Mouse (Mus musculus): ENCODE data around the gene Pou6f1. TPM values are rescaled to one million over a fixed set of nuclear protein-coding genes. Genes with fewer than 3 reads are reported as not detected.

Pou6f1 gene
- polyA plus RNA-seq, 1 experiment from 2014 or later: 8.3 TPM

DNA sequence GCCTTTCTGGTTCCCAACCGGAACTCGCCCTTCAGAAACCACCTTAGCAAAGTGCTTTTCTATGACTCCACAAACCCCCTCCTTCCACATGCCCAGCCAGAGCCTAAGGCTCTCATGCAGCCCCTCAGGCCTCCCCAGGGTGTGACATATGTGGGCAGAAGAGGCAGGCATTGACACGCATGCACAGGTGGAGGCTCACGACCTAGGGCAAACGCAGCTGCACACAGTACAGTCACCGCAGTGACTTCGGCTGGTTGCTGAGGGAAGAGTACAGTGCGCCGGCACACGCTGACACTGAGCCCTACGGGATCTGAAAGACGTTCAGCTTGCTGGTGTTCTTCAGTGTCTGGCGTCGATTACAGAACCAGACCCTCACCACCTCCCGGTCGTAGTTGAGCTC, 21.8 kb downstream of the Pou6f1 start:
- Histone ChIP-seq H3K9ac (ENCODE audit: low read depth, low read length) (no peak overlapping the region), H3K27ac (replicated peaks; ENCODE audit: low read depth, low read length) (no peak overlapping the region), H3K4me1 (ENCODE audit: control insufficient read depth, insufficient read depth, low read length) (peaks cover 9% of the 10 kb centered on the region), H3K36me3 (ENCODE audit: control insufficient read depth, insufficient read depth, low read length) (peaks cover 23% of the 10 kb centered on the region; the same call in 1 of the 2 replicates), H3K4me3 (ENCODE audit: low read depth, low read length) (no peak overlapping the region), H3K4me2 (ENCODE audit: low read depth, low read length) (no peak overlapping the region), H3K9me3 (ENCODE audit: control insufficient read depth, low read length) (no peaks in the 10 kb centered on the region), H3K27me3 (replicated peaks; ENCODE audit: control insufficient read depth, insufficient read depth, low read length) (no peaks in the 10 kb centered on the region)
- peak; percentile 37 for DNase-seq (ENCODE audit: low spot score)
- WGBS: 70% methylated on average over 15 of the region's 16 CpGs
- ATAC-seq (ENCODE audit: low read depth): no peak

DNA sequence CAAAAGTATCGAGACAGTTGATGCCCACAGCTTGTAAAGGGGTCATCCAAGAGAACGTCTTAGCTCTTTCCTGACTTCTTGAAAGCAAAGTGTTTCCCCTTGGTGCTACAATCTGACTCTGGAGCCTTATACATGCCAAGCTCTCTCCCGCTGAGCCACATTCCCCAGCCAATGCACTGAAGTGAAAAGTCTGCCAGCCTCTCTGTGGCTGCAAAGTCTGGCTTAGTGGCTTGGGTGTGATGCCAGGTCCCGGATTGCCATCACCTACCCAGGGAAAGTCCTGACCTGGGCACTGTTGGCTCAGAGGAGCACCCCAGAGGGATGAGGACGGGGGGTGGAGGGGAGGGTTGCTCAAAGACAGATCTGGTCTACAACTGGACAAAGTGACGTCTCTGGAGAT, 23.0 kb downstream of the Pou6f1 start:
- H3K9ac ChIP-seq (ENCODE audit: low read depth, low read length): no peak overlapping the region
- no peaks in the 10 kb centered on the region for H3K9me3 ChIP-seq (ENCODE audit: control insufficient read depth, low read length)
- H3K27me3 ChIP-seq (replicated peaks; ENCODE audit: control insufficient read depth, insufficient read depth, low read length): no peaks in the 10 kb centered on the region
- no peak overlapping the region for H3K4me3 ChIP-seq (ENCODE audit: low read depth, low read length)
- no peak overlapping the region for H3K27ac ChIP-seq (replicated peaks; ENCODE audit: low read depth, low read length)
- H3K36me3 ChIP-seq (ENCODE audit: control insufficient read depth, insufficient read depth, low read length): peaks cover 17% of the 10 kb centered on the region; the same call in 1 of the 2 replicates
- H3K4me2 ChIP-seq (ENCODE audit: low read depth, low read length): no peak overlapping the region
- ATAC-seq (ENCODE audit: low read depth): no peak
- WGBS: 83% methylated on average over 6 of the region's 6 CpGs
- DNase-seq (ENCODE audit: low spot score): no peak
- H3K4me1 ChIP-seq (ENCODE audit: control insufficient read depth, insufficient read depth, low read length): peaks cover 9% of the 10 kb centered on the region

DNA sequence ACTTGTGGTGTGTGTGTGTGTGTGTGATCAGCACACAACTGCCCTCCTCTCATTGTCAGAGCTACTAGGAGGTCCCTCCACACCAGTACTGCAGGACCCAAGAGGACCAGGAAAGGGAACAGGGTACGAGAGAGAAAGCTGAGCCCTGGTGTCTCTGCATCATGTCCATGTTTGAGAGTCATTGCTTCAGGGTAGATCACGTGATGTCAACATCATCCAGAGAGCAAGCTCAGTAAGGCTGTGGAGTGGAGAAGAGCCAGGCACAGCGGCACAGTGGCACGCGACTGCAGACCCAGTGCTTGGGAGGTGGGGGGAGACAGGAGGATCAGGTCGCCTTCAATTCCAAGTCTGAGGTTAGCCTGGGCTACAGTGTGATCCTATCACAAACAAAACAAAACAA, 23.4 kb downstream of the Pou6f1 start:
- Histone ChIP-seq H3K27me3 (replicated peaks; ENCODE audit: control insufficient read depth, insufficient read depth, low read length) (no peaks in the 10 kb centered on the region), H3K9ac (ENCODE audit: low read depth, low read length) (no peak overlapping the region), H3K36me3 (ENCODE audit: control insufficient read depth, insufficient read depth, low read length) (peaks cover 17% of the 10 kb centered on the region; the same call in 1 of the 2 replicates), H3K4me3 (ENCODE audit: low read depth, low read length) (no peak overlapping the region), H3K4me2 (ENCODE audit: low read depth, low read length) (no peak overlapping the region), H3K27ac (replicated peaks; ENCODE audit: low read depth, low read length) (no peak overlapping the region), H3K9me3 (ENCODE audit: control insufficient read depth, low read length) (no peaks in the 10 kb centered on the region), H3K4me1 (ENCODE audit: control insufficient read depth, insufficient read depth, low read length) (peaks cover 9% of the 10 kb centered on the region)
- ATAC-seq (ENCODE audit: low read depth) (no peak), DNase-seq (ENCODE audit: low spot score) (no peak)
- WGBS: 84% methylated on average over 6 of the region's 6 CpGs

DNA sequence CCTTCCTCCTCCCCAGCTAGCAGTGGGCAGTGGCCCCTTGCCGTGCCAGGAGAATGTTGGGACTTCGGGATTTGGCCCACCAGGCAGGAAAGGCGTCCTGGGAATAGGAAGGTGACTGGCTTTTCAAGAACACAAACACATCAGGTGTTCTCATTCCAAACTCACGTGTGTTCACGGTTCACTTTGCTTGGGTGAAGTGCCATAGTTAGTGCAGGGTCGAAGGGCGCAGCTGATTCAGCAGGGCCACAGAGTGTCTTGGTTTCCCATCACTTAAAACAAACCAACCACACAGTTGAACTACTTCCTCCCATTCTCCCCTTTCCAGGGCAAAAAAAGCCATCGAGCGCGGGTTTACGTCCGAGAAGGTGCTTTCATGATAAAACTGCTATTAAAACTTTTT, 24.4 kb downstream of the Pou6f1 start:
- Histone ChIP-seq H3K9me3 (ENCODE audit: control insufficient read depth, low read length) (no peaks in the 10 kb centered on the region), H3K4me3 (ENCODE audit: low read depth, low read length) (no peak overlapping the region), H3K36me3 (ENCODE audit: control insufficient read depth, insufficient read depth, low read length) (peaks cover 9% of the 10 kb centered on the region; the same call in 1 of the 2 replicates), H3K4me2 (ENCODE audit: low read depth, low read length) (no peak overlapping the region), H3K27me3 (replicated peaks; ENCODE audit: control insufficient read depth, insufficient read depth, low read length) (no peaks in the 10 kb centered on the region), H3K27ac (replicated peaks; ENCODE audit: low read depth, low read length) (no peak overlapping the region), H3K9ac (ENCODE audit: low read depth, low read length) (no peak overlapping the region), H3K4me1 (ENCODE audit: control insufficient read depth, insufficient read depth, low read length) (peaks cover 9% of the 10 kb centered on the region)
- WGBS: 86% methylated on average over 12 of the region's 12 CpGs
- DNase-seq (ENCODE audit: low spot score) (no peak), ATAC-seq (ENCODE audit: low read depth) (no peak)

DNA sequence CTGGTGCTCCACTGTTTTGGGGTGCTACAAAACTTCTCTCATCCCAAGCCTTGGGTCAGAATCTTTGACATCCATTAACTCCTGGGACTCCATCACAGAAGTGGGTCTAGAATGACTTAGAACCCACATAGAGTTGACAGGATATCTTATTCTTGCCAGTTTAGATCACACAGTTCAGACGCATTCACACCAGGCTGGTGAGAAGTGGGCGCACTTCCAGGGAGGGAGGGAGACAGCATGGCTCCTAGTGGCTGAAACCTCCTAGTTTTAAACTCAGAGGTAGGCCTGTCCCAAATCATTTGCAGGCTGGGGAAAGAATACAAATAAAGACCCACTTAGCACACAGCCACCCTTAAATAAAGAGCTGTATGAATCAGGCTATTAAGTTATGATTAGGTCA, 25.4 kb downstream of the Pou6f1 start:
- peak overlapping the region; percentile 2; the same call in 1 of the 2 replicates for H3K4me2 ChIP-seq (ENCODE audit: low read depth, low read length)
- H3K9me3 ChIP-seq (ENCODE audit: control insufficient read depth, low read length): no peaks in the 10 kb centered on the region
- H3K27me3 ChIP-seq (replicated peaks; ENCODE audit: control insufficient read depth, insufficient read depth, low read length): no peaks in the 10 kb centered on the region
- DNase-seq (ENCODE audit: low spot score): no peak
- no peak overlapping the region for H3K9ac ChIP-seq (ENCODE audit: low read depth, low read length)
- 0 out of 2 replicates have a peak, but pooled peaks cover 7% of the 10 kb centered on the region for H3K36me3 ChIP-seq (ENCODE audit: control insufficient read depth, insufficient read depth, low read length)
- 67% methylated on average over 2 of the region's 2 CpGs for WGBS
- H3K4me1 ChIP-seq (ENCODE audit: control insufficient read depth, insufficient read depth, low read length): peaks cover 9% of the 10 kb centered on the region
- no peak for ATAC-seq (ENCODE audit: low read depth)
- peak overlapping the region; percentile 44 for H3K27ac ChIP-seq (replicated peaks; ENCODE audit: low read depth, low read length)
- H3K4me3 ChIP-seq (ENCODE audit: low read depth, low read length): no peak overlapping the region

DNA sequence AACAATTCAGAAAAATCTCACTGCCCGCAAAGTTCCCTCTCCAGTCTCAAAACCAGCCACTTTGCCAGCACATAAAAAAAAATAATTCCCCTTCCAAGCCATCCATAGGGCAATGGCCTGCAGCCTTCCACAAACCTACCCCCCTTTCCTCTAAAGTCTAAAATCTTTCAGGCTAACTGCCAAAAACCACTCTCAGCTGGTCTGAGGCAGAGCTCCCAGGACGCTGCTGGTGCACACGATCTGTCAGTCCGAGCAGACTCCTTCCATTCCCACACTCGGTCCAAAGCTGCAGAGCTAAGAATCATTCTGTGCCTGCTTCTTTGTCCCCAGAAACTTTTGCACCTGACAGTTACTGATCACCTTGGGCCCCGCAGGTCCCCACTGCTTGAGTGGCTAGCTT, 25.8 kb downstream of the Pou6f1 start:
- ATAC-seq (ENCODE audit: low read depth): peak; percentile 68
- no peaks in the 10 kb centered on the region for H3K9me3 ChIP-seq (ENCODE audit: control insufficient read depth, low read length)
- H3K4me2 ChIP-seq (ENCODE audit: low read depth, low read length): peak overlapping the region; percentile 2; the same call in 1 of the 2 replicates
- H3K4me1 ChIP-seq (ENCODE audit: control insufficient read depth, insufficient read depth, low read length): peaks cover 9% of the 10 kb centered on the region
- H3K9ac ChIP-seq (ENCODE audit: low read depth, low read length): no peak overlapping the region
- 33% methylated on average over 6 of the region's 6 CpGs for WGBS
- H3K36me3 ChIP-seq (ENCODE audit: control insufficient read depth, insufficient read depth, low read length): 0 out of 2 replicates have a peak, but pooled peaks cover 7% of the 10 kb centered on the region
- peak overlapping the region; percentile 63 for H3K27ac ChIP-seq (replicated peaks; ENCODE audit: low read depth, low read length)
- no peak overlapping the region for H3K4me3 ChIP-seq (ENCODE audit: low read depth, low read length)
- peak; percentile 83 for DNase-seq (ENCODE audit: low spot score)
- no peaks in the 10 kb centered on the region for H3K27me3 ChIP-seq (replicated peaks; ENCODE audit: control insufficient read depth, insufficient read depth, low read length)

DNA sequence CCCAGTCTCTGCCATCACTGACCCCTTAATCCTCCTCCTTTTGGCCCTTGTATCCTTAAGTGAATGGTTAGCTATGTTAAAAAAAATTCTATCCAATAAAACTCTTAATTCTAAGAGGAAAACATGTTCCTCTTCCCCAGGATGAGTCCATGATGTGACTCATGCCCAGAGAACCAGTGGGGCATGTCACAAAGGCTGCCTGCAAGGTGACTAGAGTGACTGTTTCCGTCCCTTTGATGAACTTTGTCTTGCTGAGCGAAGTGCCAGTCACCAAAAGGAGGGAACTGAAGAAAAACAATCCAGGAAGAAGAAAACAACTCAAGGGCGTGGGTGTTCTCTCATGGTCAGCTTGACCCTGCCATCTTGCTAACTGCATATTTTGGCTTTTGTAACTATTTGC, 30.5 kb downstream of the Pou6f1 start:
- ATAC-seq (ENCODE audit: low read depth) (no peak), DNase-seq (ENCODE audit: low spot score) (no peak)
- Histone ChIP-seq H3K4me2 (ENCODE audit: low read depth, low read length) (no peak overlapping the region), H3K36me3 (ENCODE audit: control insufficient read depth, insufficient read depth, low read length) (no peaks in the 10 kb centered on the region), H3K27me3 (replicated peaks; ENCODE audit: control insufficient read depth, insufficient read depth, low read length) (no peaks in the 10 kb centered on the region), H3K9ac (ENCODE audit: low read depth, low read length) (no peak overlapping the region), H3K27ac (replicated peaks; ENCODE audit: low read depth, low read length) (no peak overlapping the region), H3K4me3 (ENCODE audit: low read depth, low read length) (no peak overlapping the region), H3K9me3 (ENCODE audit: control insufficient read depth, low read length) (no peaks in the 10 kb centered on the region), H3K4me1 (ENCODE audit: control insufficient read depth, insufficient read depth, low read length) (peaks cover 6% of the 10 kb centered on the region)
- 70% methylated on average over 3 of the region's 3 CpGs for WGBS

DNA sequence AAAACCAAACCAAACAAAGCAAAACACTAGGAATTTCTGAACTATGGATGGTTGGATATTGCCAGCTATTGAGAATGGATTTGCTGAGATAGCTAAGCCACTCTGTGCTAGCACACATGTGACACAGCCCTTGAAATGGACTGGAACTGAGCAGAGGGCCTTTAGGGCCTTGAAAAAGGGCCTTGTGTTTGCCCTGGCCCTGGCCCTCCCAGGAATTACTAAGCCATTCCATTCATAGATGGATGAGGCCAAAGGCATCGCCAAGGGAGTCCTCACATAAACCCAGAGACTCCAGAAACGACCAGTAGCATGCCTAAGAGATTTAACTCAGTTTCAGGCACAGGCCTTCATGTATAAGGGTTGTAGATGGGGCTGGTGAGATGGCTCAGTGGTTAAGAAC, 33.3 kb downstream of the Pou6f1 start:
- WGBS: 54% methylated on average over 2 of the region's 2 CpGs
- Histone ChIP-seq H3K27me3 (replicated peaks; ENCODE audit: control insufficient read depth, insufficient read depth, low read length) (no peaks in the 10 kb centered on the region), H3K9me3 (ENCODE audit: control insufficient read depth, low read length) (no peaks in the 10 kb centered on the region), H3K4me3 (ENCODE audit: low read depth, low read length) (no peak overlapping the region), H3K4me2 (ENCODE audit: low read depth, low read length) (no peak overlapping the region), H3K4me1 (ENCODE audit: control insufficient read depth, insufficient read depth, low read length) (no peaks in the 10 kb centered on the region), H3K36me3 (ENCODE audit: control insufficient read depth, insufficient read depth, low read length) (no peaks in the 10 kb centered on the region), H3K27ac (replicated peaks; ENCODE audit: low read depth, low read length) (no peak overlapping the region), H3K9ac (ENCODE audit: low read depth, low read length) (no peak overlapping the region)
- ATAC-seq (ENCODE audit: low read depth): no peak
- DNase-seq (ENCODE audit: low spot score): no peak

DNA sequence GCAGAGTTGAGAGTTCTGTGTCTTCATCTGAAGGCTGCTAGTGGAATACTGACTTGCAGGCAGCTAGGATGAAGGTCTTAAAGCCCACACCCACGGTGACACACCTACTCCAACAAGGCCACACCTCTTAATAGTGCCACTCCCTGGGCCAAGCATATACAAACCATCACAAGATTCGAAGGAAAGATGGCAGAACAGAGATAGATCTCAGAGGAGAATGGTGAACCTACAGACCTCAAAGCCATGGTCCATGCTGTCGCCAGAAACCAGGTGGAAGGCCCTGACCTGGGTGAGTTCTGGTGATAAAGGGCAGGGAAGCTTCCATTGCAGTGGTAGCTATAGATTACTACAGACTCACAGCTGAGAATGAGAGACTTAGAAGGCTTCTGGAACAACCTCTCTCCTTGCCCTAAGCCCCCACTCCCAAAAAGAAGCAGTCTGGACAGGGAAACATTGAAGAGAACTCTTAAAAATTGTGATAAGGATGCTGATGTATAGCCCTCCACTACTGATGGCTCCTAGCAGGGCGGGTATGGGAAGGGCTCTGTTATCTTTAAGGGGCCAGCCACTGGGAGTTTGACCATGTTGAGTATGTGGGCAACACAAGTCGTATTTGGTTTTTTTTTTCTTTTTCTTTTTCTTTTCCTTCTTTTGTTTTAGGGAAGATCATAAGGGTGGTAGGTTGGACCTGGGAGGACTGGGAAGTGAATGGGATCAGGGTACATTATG, 41.9 kb downstream of the Pou6f1 start:
- no peak for DNase-seq (ENCODE audit: low spot score)
- no peak overlapping the region for H3K4me2 ChIP-seq (ENCODE audit: low read depth, low read length)
- no peak overlapping the region for H3K27ac ChIP-seq (replicated peaks; ENCODE audit: low read depth, low read length)
- H3K27me3 ChIP-seq (replicated peaks; ENCODE audit: control insufficient read depth, insufficient read depth, low read length): no peaks in the 10 kb centered on the region
- no peaks in the 10 kb centered on the region for H3K9me3 ChIP-seq (ENCODE audit: control insufficient read depth, low read length)
- no peak overlapping the region for H3K4me3 ChIP-seq (ENCODE audit: low read depth, low read length)
- WGBS: 72% methylated on average over 5 of the region's 5 CpGs
- no peaks in the 10 kb centered on the region for H3K4me1 ChIP-seq (ENCODE audit: control insufficient read depth, insufficient read depth, low read length)
- H3K36me3 ChIP-seq (ENCODE audit: control insufficient read depth, insufficient read depth, low read length): no peaks in the 10 kb centered on the region
- no peak for ATAC-seq (ENCODE audit: low read depth)
- no peak overlapping the region for H3K9ac ChIP-seq (ENCODE audit: low read depth, low read length)

Data from embryonic facial prominence, embryonic 14.5 days (tissue).